Mouse (Mus musculus) forebrain, postnatal 0 days (tissue): ENCODE measurements around the gene D630045J12Rik. TPM values are rescaled to one million over a fixed set of nuclear protein-coding genes. Genes with fewer than 3 reads are reported as not detected.

ENCODE experiments used
- ATAC-seq: fragments of 200-750 bp; cut with Nextera tagmentation; 2 replicates; pipeline ENCODE4 v1.8.0; 2017; ENCODE audit warnings: mild to moderate bottlenecking, moderate library complexity
- DNase-seq: peaks from one replicate; pipeline ENCODE4 v3.0.0-alpha.2; 2015
- H3K27ac ChIP-seq: fragments of 300-500 bp; sonication (generic); 2 replicates; pipeline ENCODE4 v1.5.1; 2014; ENCODE audit warnings: low read depth, mild to moderate bottlenecking, antibody characterized with exemption, low read length, moderate library complexity, mixed read lengths
- H3K27me3 ChIP-seq: fragments of 300-500 bp; sonication (generic); 2 replicates; pipeline ENCODE4 v1.6.1; 2014; ENCODE audit warnings: mild to moderate bottlenecking, low read length, mixed read lengths; ENCODE audit not compliant: insufficient read depth
- H3K36me3 ChIP-seq: fragments of 300-500 bp; sonication (generic); 2 replicates; pipeline ENCODE4 v1.6.1; 2014; ENCODE audit warnings: mild to moderate bottlenecking, moderate library complexity; ENCODE audit not compliant: insufficient read depth
- H3K4me1 ChIP-seq: fragments of 300-500 bp; sonication (generic); 2 replicates; pipeline ENCODE4 v1.6.1; 2014; ENCODE audit warnings: antibody characterized with exemption; ENCODE audit not compliant: insufficient read depth
- H3K4me2 ChIP-seq: fragments of 300-500 bp; sonication (generic); 2 replicates; pipeline ENCODE4 v1.6.1; 2014; ENCODE audit warnings: low read depth, mild to moderate bottlenecking, moderate library complexity
- H3K4me3 ChIP-seq: fragments of 300-500 bp; sonication (generic); 2 replicates; pipeline ENCODE4 v1.5.1; 2014; ENCODE audit warnings: low read depth, low read length, mixed read lengths
- H3K9ac ChIP-seq: fragments of 300-500 bp; sonication (generic); 2 replicates; pipeline ENCODE4 v1.6.1; 2014; ENCODE audit warnings: mild to moderate bottlenecking
- H3K9me3 ChIP-seq: fragments of 300-500 bp; sonication (generic); 2 replicates; pipeline ENCODE4 v1.6.1; 2016; ENCODE audit warnings: low read length
- CTCF ChIP-seq: sonication (generic); IDR thresholded peaks from 2 replicates; pipeline ENCODE4 v1.5.1; 2016; ENCODE audit warnings: antibody characterized with exemption, control low read depth, low read depth
- WGBS: fragments of 180-500 bp; shearing (Covaris S2); extraction: QIAGEN DNeasy Blood & Tissue Kit; methylation state at CpG from one replicate; pipeline ENCODE4 v1.1.7; 2014; 5-methylcytosine and 5-hydroxymethylcytosine counted together
- polyA plus RNA-seq: library from polyadenylated mRNA; unstranded; fragments of >200 nt; fragmentation: Nextera tagmentation; extraction: Ambion mirVana; gene quantifications from 2 replicates; pipeline ENCODE4 v1.2.1, GENCODE M21; 2015
- total RNA-seq: library from RNA; depleted of rRNA; stranded (reverse); fragments of >200 nt; gene quantifications from 2 replicates; pipeline ENCODE4 v1.2.3, GENCODE M21; 2014

Gene D630045J12Rik
- total and polyA plus RNA-seq, 2 experiments from 2014 or later, result 11.4 to 38.7 TPM

GRCm38 (mm10) chr6:38139086-38139485 lies 114.7 kb downstream of the D630045J12Rik start:
- Histone ChIP-seq H3K9ac (no peak overlapping the region), H3K27me3 (no peaks in the 10 kb centered on the region), H3K4me2 (no peak overlapping the region), H3K4me1 (no peaks in the 10 kb centered on the region; the same call in 1 of the 2 replicates), H3K27ac (no peak overlapping the region), H3K4me3 (no peak overlapping the region), H3K9me3 (no peaks in the 10 kb centered on the region), H3K36me3 (peaks cover 60% of the 10 kb centered on the region)
- DNase-seq (no peak), ATAC-seq (no peak)
- WGBS, result 89% methylated on average over 3 of the region's 3 CpGs
- TF ChIP-seq CTCF, result no peak

DNA sequence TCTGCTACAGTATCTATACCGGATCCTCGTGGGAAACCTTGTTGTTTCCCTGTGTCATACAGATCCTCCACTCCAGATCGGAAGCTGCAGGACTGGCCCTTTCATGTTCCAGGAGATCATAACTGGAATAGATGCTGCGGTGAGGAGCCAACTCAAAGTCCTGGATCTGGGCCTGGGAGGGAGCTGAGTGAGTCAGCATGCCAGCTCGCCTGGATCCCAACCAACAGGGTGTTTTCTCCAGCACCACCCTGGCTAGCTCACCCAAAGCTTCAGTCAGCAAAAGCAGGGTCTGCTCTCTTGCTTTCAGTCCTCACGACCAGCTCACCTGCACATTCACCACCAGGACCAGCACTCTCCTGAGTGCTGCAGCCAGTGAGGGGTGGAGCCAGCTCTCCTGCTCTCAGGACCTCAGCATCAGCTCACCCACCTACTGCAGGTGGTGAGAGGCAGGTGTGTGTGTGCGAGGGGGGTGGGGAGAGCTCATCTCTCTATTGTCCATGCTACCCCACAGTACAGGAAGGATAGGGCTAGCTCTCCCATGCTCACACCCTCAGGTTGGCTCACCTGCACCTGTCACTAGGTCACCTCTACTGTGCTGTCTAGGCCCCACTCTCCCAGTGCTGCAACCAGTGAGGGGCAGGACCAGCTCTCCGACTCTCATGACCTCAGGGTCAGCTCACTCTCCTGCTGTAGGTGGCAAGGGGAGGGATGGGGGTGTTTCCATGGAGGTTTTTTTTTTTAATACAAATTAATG lies 118.8 kb downstream of the D630045J12Rik start:
- DNase-seq (peak; percentile 54), ATAC-seq (peak; percentile 12; the same call in 1 of the 2 replicates)
- TF ChIP-seq CTCF, result no peak
- WGBS, result 75% methylated on average over 8 of the region's 8 CpGs
- no peak overlapping the region for H3K9ac ChIP-seq
- no peak overlapping the region for H3K27ac ChIP-seq
- H3K4me2 ChIP-seq, result no peak overlapping the region
- no peak overlapping the region for H3K4me3 ChIP-seq
- peaks cover 54% of the 10 kb centered on the region for H3K36me3 ChIP-seq
- H3K9me3 ChIP-seq, result no peaks in the 10 kb centered on the region
- no peaks in the 10 kb centered on the region for H3K27me3 ChIP-seq
- H3K4me1 ChIP-seq, result no peaks in the 10 kb centered on the region; the same call in 1 of the 2 replicates

- ATAC-seq, result no peak
- Histone ChIP-seq H3K27me3 (no peaks in the 10 kb centered on the region), H3K4me2 (no peak overlapping the region), H3K9me3 (no peaks in the 10 kb centered on the region), H3K36me3 (peaks cover 54% of the 10 kb centered on the region), H3K4me1 (no peaks in the 10 kb centered on the region; the same call in 1 of the 2 replicates), H3K27ac (no peak overlapping the region), H3K9ac (no peak overlapping the region), H3K4me3 (no peak overlapping the region)
- DNase-seq, result no peak
- WGBS, result 65% methylated on average over 4 of the region's 4 CpGs
- TF ChIP-seq CTCF, result no peak
These were observed 122.0 kb downstream of the D630045J12Rik start for GRCm38 (mm10) chr6:38131801-38132231.

DNA sequence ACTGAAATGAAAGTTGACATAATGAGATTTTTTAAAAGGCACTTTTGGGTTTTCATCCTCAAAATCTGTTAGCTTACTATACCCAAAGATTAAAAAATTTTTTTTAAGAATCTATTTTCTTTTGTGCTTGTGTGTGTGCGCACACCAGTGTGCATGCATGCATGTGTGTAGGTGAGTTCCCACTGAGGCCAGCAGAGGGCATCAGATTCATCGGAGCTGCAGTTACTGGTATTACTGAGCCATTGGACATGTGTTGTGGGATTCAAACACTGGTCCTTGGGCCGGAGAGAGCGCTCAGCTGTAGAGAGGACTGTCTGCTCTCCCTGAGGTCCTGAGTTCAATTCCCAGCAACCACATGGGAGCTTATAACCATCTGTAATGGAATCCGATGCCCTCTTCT lies 123.9 kb downstream of the D630045J12Rik start:
- Histone ChIP-seq H3K4me3 (no peak overlapping the region), H3K27me3 (no peaks in the 10 kb centered on the region), H3K27ac (no peak overlapping the region), H3K9me3 (no peaks in the 10 kb centered on the region), H3K9ac (no peak overlapping the region), H3K4me2 (no peak overlapping the region), H3K36me3 (peaks cover 47% of the 10 kb centered on the region), H3K4me1 (no peaks in the 10 kb centered on the region)
- 99% methylated on average over 5 of the region's 5 CpGs for WGBS
- TF ChIP-seq CTCF, result no peak; the same call in 1 of the 2 replicates
- DNase-seq, result no peak
- ATAC-seq, result no peak

DNA sequence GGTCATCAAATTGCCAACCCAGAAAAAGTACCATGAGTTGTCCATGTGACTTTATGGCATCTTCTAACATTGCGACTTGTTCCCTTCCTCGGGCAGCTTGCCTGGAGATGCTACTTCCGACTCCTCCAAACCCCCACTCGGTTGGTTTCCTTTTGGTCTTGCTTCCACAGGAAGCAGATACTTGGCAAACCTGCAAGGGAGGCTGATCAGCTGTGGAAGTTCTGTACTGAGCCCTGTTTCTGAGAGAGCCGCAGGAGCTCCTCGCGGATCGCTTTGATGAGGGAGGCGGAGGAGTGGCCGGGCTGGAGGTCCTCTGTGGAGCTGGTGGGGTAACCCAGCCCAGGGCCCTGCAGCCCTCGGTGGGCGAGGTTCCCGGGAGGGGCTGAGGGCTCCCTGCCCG lies 125.7 kb downstream of the D630045J12Rik start:
- no peak for DNase-seq
- H3K4me3 ChIP-seq, result no peak overlapping the region
- H3K9ac ChIP-seq, result no peak overlapping the region
- H3K36me3 ChIP-seq, result peaks cover 52% of the 10 kb centered on the region
- no peak overlapping the region for H3K4me2 ChIP-seq
- 89% methylated on average over 14 of the region's 14 CpGs for WGBS
- no peak for TF ChIP-seq CTCF
- ATAC-seq, result no peak
- H3K9me3 ChIP-seq, result no peaks in the 10 kb centered on the region
- H3K27me3 ChIP-seq, result no peaks in the 10 kb centered on the region
- H3K4me1 ChIP-seq, result no peaks in the 10 kb centered on the region
- H3K27ac ChIP-seq, result no peak overlapping the region

- H3K36me3 ChIP-seq, result peaks cover 47% of the 10 kb centered on the region
- no peak for ATAC-seq
- H3K9ac ChIP-seq, result no peak overlapping the region
- no peak overlapping the region for H3K4me3 ChIP-seq
- no peaks in the 10 kb centered on the region for H3K4me1 ChIP-seq
- no peak for TF ChIP-seq CTCF
- H3K4me2 ChIP-seq, result no peak overlapping the region
- no peaks in the 10 kb centered on the region for H3K9me3 ChIP-seq
- H3K27ac ChIP-seq, result no peak overlapping the region
- DNase-seq, result no peak
- no peaks in the 10 kb centered on the region for H3K27me3 ChIP-seq
- WGBS, result 93% methylated on average over 3 of the region's 3 CpGs
These were observed 128.3 kb downstream of the D630045J12Rik start for GRCm38 (mm10) chr6:38125462-38125861.

DNA sequence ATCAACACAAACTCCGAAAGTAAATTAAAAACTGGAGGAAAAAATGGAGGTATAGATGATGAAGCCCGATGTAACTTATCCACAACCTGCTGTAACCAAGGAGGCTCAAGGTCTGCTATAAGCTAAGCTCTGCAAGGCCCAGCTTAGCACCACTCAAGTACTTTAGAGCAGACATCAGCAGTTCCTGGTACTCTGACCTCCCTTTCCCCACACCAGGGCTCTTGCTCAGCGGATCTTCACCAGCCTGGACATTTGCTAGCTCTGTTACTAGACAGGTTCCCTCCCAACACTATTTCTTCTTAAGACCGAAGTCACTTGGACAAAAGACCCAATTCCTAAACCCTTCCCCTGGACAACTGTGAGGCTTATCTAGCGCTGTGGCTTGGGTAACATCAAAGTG lies 128.9 kb downstream of the D630045J12Rik start:
- H3K27ac ChIP-seq, result no peak overlapping the region
- no peak for ATAC-seq
- no peak for TF ChIP-seq CTCF
- no peak overlapping the region for H3K4me3 ChIP-seq
- no peaks in the 10 kb centered on the region for H3K27me3 ChIP-seq
- H3K4me1 ChIP-seq, result no peaks in the 10 kb centered on the region
- no peak overlapping the region for H3K9ac ChIP-seq
- H3K9me3 ChIP-seq, result no peaks in the 10 kb centered on the region
- no peak for DNase-seq
- H3K36me3 ChIP-seq, result peaks cover 41% of the 10 kb centered on the region
- no peak overlapping the region for H3K4me2 ChIP-seq
- WGBS, result 94% methylated on average over 5 of the region's 5 CpGs
